Mouse (Mus musculus) neural tube, embryonic 14.5 days (tissue): ENCODE measurements around the gene Tgfbr3. TPM values are rescaled to one million over a fixed set of nuclear protein-coding genes. Genes with fewer than 3 reads are reported as not detected.
A peak's percentile ranks its signal among the peaks of the same experiment; 100 is the strongest.

Source experiments
- ATAC-seq: fragments of 200-750 bp; cut with Nextera tagmentation; 2 replicates; pipeline ENCODE4 v1.8.0; 2017; ENCODE audit warnings: low read depth, mild to moderate bottlenecking, moderate TSS enrichment, moderate library complexity
- H3K27ac ChIP-seq: fragments of 300-500 bp; sonication (generic); 2 replicates; pipeline ENCODE4 v1.5.1; 2014; ENCODE audit warnings: low read depth, mild to moderate bottlenecking, control low read depth, low read length, moderate library complexity, mixed read lengths
- H3K27me3 ChIP-seq: fragments of 300-500 bp; sonication (generic); 2 replicates; pipeline ENCODE4 v1.6.1; 2014; ENCODE audit warnings: low read length; ENCODE audit not compliant: control insufficient read depth, insufficient read depth
- H3K36me3 ChIP-seq: fragments of 300-500 bp; sonication (generic); 2 replicates; pipeline ENCODE4 v1.6.1; 2014; ENCODE audit warnings: low read length, mixed read lengths; ENCODE audit not compliant: control insufficient read depth, insufficient read depth
- H3K4me1 ChIP-seq: fragments of 300-500 bp; sonication (generic); 2 replicates; pipeline ENCODE4 v1.6.1; 2014; ENCODE audit warnings: low read length; ENCODE audit not compliant: control insufficient read depth, insufficient read depth
- H3K4me2 ChIP-seq: fragments of 300-500 bp; sonication (generic); 2 replicates; pipeline ENCODE4 v1.6.1; 2014; ENCODE audit warnings: mild to moderate bottlenecking, low read depth, low read length, control low read depth
- H3K4me3 ChIP-seq: fragments of 300-500 bp; sonication (generic); 2 replicates; pipeline ENCODE4 v1.5.1; 2014; ENCODE audit warnings: low read depth, low read length, control low read depth, mixed read lengths
- H3K9ac ChIP-seq: fragments of 300-500 bp; sonication (generic); replicated peaks from 2 replicates; pipeline ENCODE4 v1.6.1; 2014; ENCODE audit warnings: low read depth, mild to moderate bottlenecking, control low read depth, low read length, mixed read lengths
- H3K9me3 ChIP-seq: fragments of 300-500 bp; sonication (generic); 2 replicates; pipeline ENCODE4 v1.6.1; 2016; ENCODE audit warnings: low read length; ENCODE audit not compliant: control insufficient read depth
- WGBS: fragments of 180-500 bp; shearing (Covaris S2); extraction: QIAGEN DNeasy Blood & Tissue Kit; methylation state at CpG from one replicate; pipeline ENCODE4 v1.1.7; 2014; 5-methylcytosine and 5-hydroxymethylcytosine counted together
- polyA plus RNA-seq: library from polyadenylated mRNA; unstranded; fragments of >200 nt; fragmentation: Nextera tagmentation; extraction: Ambion mirVana; gene quantifications from 2 replicates; pipeline ENCODE4 v1.2.1, GENCODE M21; 2014

Gene Tgfbr3
- 2.6 and 8.8 TPM in 2 replicates for polyA plus RNA-seq

DNA sequence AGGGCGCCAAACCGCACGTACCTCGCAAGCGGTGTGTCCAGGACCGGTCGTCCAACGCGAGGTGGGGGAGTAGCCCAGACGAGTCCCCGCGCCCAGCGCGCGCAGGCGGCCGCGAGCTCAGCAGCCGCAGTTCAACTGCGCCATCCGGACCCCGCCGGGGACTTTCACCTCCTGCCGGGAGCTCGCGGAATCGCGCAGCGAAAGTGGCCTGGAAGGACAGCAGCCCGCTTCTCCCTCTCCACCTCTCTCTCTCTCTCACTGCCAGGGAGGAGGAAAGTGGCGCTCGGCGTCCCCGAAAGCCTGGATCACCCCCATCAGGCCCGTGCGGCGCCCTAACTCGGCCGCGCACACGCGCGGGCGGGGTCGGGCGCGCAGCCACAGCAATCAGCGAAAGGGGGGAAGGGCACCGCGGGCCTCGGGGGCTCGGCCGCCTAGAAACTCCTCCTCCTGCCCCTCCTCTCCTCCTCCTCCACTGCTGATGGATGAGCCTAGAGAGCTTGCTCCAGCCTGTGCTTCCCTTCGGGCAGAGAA is at the start of gene Tgfbr3:
Gene Tgfbr3, minus strand, starts transcription at position 396 of the 531 bp plus-strand sequence.
- H3K9ac ChIP-seq, result peak within 1 kb of the TSS; percentile 73
- 1% methylated on average over 52 of the region's 54 CpGs for WGBS
- peaks cover 7% of the 10 kb centered on the region; the same call in 1 of the 2 replicates for H3K27me3 ChIP-seq
- peak; percentile 94 for ATAC-seq
- H3K36me3 ChIP-seq, result no peaks in the 10 kb centered on the region
- H3K4me1 ChIP-seq, result peaks cover 6% of the 10 kb centered on the region; the same call in 1 of the 2 replicates
- no peaks in the 10 kb centered on the region for H3K9me3 ChIP-seq
- peak within 1 kb of the TSS; percentile 4; the same call in 1 of the 2 replicates for H3K27ac ChIP-seq
- H3K4me3 ChIP-seq, result peak within 1 kb of the TSS; percentile 76
- peak within 1 kb of the TSS; percentile 96 for H3K4me2 ChIP-seq

DNA sequence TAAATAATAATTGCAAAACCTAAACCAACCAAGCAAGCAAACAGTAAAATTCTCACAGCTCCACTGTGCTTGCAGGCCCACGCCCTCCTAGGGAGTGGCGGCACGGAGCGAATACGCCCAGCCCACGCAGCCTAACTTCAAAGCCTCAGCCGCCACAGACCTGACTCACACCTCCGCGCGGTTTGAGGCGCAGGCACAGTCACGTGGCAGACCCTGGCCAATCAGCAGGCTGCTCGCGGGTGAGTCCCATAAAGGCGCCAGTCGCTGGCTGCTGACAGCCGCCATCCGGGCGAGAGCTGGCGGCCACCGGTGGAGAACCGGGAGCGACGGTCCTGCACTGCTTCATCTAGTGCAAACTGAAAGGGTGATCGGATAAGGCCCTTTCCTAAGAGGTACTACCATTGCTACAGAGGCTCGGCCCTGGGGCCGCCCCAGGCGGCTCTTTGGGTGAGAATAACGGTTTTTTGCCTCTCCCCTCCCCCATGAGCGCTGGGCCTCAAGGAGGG is 41.5 kb upstream of the Tgfbr3 start, which contains the start of gene Brdt:
Gene Brdt, plus strand, starts transcription at position 244 of the 506 bp plus-strand sequence.
- 92% methylated on average over 30 of the region's 30 CpGs for WGBS
- Histone ChIP-seq H3K9me3 (no peaks in the 10 kb centered on the region), H3K27me3 (no peaks in the 10 kb centered on the region), H3K36me3 (no peaks in the 10 kb centered on the region), H3K9ac (no peak within 1 kb of the TSS), H3K4me3 (no peak within 1 kb of the TSS), H3K4me2 (no peak within 1 kb of the TSS), H3K4me1 (no peaks in the 10 kb centered on the region), H3K27ac (no peak within 1 kb of the TSS)
- no peak for ATAC-seq

DNA sequence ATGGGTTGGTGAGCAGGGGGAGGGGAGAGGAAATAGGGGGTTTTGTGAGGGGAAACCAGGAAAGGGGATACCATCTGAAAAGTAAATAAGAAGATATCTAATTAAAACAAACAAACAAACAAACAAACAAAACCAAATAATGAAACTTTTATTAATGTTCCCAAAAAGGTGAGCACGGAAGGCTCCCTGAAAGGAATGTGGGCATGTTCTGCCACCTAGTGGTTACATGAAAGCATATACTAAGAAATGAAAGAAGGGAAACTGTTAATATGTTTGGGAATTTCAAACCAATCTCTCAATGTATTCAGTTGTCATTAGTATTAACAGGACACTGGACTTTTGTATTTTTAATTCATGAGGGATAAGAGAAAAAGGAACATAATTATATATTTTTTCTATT is 31.3 kb upstream of the Tgfbr3 start:
- Histone ChIP-seq H3K36me3 (no peaks in the 10 kb centered on the region), H3K9ac (no peak overlapping the region), H3K27ac (no peak overlapping the region), H3K4me3 (no peak overlapping the region), H3K4me2 (no peak overlapping the region), H3K9me3 (no peaks in the 10 kb centered on the region), H3K27me3 (no peaks in the 10 kb centered on the region), H3K4me1 (no peaks in the 10 kb centered on the region)
- 12% methylated on average over 1 of the region's 1 CpGs for WGBS
- ATAC-seq, result no peak

- no peak overlapping the region for H3K27ac ChIP-seq
- no peak overlapping the region for H3K9ac ChIP-seq
- H3K27me3 ChIP-seq, result no peaks in the 10 kb centered on the region
- no peak overlapping the region for H3K4me2 ChIP-seq
- H3K4me3 ChIP-seq, result no peak overlapping the region
- ATAC-seq, result no peak
- H3K9me3 ChIP-seq, result no peaks in the 10 kb centered on the region
- H3K4me1 ChIP-seq, result no peaks in the 10 kb centered on the region
- H3K36me3 ChIP-seq, result no peaks in the 10 kb centered on the region
- WGBS, result 98% methylated on average over 7 of the region's 7 CpGs
These were observed 27.7 kb upstream of the Tgfbr3 start for GRCm38 (mm10) chr5:107317141-107317540.

DNA sequence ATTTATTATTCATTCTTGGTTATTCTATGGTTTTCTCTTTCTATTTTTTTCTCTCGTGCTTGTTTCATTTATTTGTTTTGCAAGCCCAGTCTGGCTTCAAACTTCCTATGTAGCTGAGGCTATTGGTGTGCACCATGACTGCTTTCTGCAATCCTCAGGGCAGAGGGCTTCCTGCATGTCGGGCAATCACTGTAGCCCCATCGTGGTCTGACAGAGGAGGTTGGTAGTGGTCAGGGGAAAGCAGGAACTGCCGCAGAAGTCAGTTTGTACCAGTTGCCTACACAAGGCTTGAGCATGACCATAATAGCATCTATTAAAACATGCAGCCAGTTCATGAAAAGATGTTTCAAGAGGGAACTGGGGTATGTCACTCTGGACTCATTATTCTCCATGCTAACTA is 18.0 kb upstream of the Tgfbr3 start:
- no peaks in the 10 kb centered on the region for H3K9me3 ChIP-seq
- no peaks in the 10 kb centered on the region for H3K4me1 ChIP-seq
- no peak overlapping the region for H3K4me2 ChIP-seq
- H3K36me3 ChIP-seq, result no peaks in the 10 kb centered on the region
- H3K9ac ChIP-seq, result no peak overlapping the region
- 80% methylated on average over 4 of the region's 4 CpGs for WGBS
- H3K27ac ChIP-seq, result no peak overlapping the region
- no peak overlapping the region for H3K4me3 ChIP-seq
- ATAC-seq, result no peak
- H3K27me3 ChIP-seq, result no peaks in the 10 kb centered on the region

DNA sequence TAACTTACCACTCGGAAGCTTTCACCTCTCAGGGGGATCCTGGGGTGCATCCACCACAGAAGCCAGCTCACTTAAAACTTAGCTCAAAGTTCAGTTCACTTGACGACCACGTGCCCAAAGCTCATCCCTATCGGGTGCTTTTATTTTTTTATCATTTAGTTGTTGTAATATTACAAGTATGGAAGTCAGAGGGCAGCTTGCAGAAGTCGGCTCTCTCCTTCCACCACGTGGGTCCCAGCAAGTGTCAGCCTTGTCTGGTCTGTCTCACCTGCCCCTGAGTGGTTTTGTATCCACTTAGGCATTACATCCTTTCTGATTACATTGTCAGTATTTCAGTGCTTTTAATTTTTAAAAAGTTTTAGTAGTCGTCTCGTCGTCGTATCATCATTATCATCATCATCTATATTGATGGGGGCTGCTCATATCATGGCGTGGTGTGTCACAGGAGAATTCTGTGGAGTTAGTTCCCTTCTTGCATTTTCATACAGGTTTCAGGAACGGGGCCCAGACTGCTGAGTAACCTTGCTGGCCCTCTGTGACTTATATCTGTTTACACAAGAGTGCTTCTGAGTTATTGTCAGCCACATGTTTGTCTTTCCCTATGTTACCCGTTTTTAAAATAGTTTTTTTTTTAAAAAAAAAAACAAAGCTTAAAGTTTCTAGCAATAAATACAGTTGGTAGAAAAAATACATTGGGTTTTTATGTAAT is 14.8 kb upstream of the Tgfbr3 start:
- Histone ChIP-seq H3K9me3 (no peaks in the 10 kb centered on the region), H3K27ac (no peak overlapping the region), H3K27me3 (no peaks in the 10 kb centered on the region), H3K36me3 (no peaks in the 10 kb centered on the region), H3K4me3 (no peak overlapping the region), H3K4me2 (no peak overlapping the region), H3K9ac (no peak overlapping the region), H3K4me1 (no peaks in the 10 kb centered on the region)
- no peak for ATAC-seq
- 84% methylated on average over 13 of the region's 13 CpGs for WGBS

GRCm38 (mm10) chr5:107303350-107303861 is 14.0 kb upstream of the Tgfbr3 start:
- H3K4me1 ChIP-seq, result no peaks in the 10 kb centered on the region
- no peaks in the 10 kb centered on the region for H3K27me3 ChIP-seq
- H3K36me3 ChIP-seq, result no peaks in the 10 kb centered on the region
- H3K4me2 ChIP-seq, result no peak overlapping the region
- H3K4me3 ChIP-seq, result no peak overlapping the region
- no peaks in the 10 kb centered on the region for H3K9me3 ChIP-seq
- ATAC-seq, result no peak
- H3K9ac ChIP-seq, result no peak overlapping the region
- no peak overlapping the region for H3K27ac ChIP-seq
- WGBS, result 54% methylated on average over 11 of the region's 11 CpGs

- Histone ChIP-seq H3K27me3 (no peaks in the 10 kb centered on the region), H3K36me3 (no peaks in the 10 kb centered on the region), H3K9ac (no peak overlapping the region), H3K4me3 (no peak overlapping the region), H3K4me1 (no peaks in the 10 kb centered on the region; the same call in 1 of the 2 replicates), H3K27ac (no peak overlapping the region), H3K4me2 (no peak overlapping the region), H3K9me3 (no peaks in the 10 kb centered on the region)
- WGBS, result 83% methylated on average over 11 of the region's 11 CpGs
- no peak for ATAC-seq
These were observed 9.4 kb upstream of the Tgfbr3 start for GRCm38 (mm10) chr5:107298854-107299253.
